Mouse (Mus musculus): ENCODE data around the gene Antxr1. TPM values are rescaled to one million over a fixed set of nuclear protein-coding genes. Genes with fewer than 3 reads are reported as not detected.

Gene Antxr1
- polyA plus RNA-seq, 1 experiment, result not detected

DNA sequence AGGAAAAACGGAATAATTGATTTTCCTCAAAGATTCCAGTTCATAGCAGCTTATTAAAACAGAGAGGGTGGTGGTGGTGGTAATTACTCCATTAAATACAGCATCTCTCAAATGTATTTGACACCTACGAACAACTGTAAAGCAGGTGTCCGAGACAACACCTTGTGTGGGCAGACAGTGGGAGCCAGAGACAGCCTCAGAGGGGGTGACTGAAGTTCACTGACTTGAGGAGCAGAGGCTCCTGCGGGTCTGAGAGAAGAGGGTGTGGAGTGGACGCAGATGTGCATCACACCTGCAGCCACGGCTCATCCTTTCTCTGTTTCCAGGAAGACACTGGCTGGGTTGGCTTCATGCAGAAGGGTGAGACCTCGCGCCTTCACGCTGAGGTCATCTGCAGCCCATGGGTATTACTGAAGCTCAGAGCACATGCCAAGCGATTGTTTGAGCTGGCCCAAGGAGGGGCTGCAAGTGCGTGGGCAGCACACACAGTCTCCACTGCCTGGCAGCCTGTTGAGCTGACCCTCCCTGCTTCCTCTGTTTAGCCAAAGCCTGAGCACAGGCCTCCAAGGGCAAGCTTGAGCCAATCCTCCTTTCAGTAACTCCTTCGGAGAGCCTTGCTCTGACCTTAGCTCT lies 168.8 kb downstream of the Antxr1 start:
- H3K4me1 ChIP-seq (ENCODE audit: control insufficient read depth, insufficient read depth, low read length), result no peaks in the 10 kb centered on the region
- WGBS, result 87% methylated on average over 12 of the region's 12 CpGs
- H3K4me3 ChIP-seq (ENCODE audit: insufficient read depth, low read depth, low read length), result no peak overlapping the region
- TF ChIP-seq POLR2A (IDR thresholded peaks at IDR 0.05; ENCODE audit: insufficient read depth, low read depth, low read length) (no peak), CTCF (IDR thresholded peaks at IDR 0.05; ENCODE audit: insufficient read depth, low read depth, low read length) (no peak)
- H3K27ac ChIP-seq (ENCODE audit: insufficient read depth, low read depth, low read length), result no peak overlapping the region

- no peak overlapping the region for H3K27ac ChIP-seq (ENCODE audit: insufficient read depth, low read depth, low read length)
- TF ChIP-seq CTCF (IDR thresholded peaks at IDR 0.05; ENCODE audit: insufficient read depth, low read depth, low read length) (no peak), POLR2A (IDR thresholded peaks at IDR 0.05; ENCODE audit: insufficient read depth, low read depth, low read length) (no peak)
- WGBS, result 59% methylated on average over 8 of the region's 8 CpGs
Measured at GRCm38 (mm10) chr6:87165536-87166311, 169.9 kb downstream of the Antxr1 start.

DNA sequence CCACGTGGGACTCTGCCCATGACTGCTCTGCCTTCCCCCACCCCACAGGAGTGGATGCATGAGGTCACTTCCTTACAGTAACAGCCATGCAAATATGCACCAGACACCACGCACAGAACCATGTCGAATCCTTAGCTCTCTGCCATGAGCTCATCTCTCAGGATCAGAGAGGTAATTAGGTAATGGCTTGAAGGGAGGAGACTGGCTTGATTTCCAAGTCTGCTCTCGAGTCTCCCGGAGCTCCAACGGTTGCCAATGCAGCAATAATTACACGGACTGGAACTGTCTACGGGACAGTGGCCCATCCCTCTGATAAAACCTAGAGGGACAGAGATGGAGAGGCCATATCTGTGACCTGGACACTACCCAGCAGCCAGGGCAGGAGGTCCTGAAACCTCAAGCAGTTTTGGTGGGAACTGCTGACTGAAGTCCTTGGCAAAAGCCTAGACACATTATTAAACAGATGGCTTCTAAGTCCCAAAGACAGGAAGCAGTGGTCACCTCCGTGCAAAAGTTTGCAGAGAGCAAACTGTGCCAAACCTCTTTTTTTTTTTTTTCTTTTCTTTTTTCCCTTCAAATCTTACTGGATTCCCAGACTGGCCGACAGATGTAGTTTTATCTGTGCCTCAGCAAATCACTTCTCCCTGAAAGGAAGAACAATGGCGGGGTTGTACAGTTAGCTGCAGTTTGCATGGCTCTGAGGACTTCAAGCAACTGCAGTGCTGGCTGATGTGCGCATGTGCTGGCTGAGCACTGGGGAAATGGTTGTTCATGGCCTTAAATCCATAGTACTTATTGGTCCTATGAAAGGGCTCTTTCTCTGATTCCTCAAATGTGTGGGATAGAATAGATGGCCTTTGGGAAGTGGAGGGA lies 174.0 kb downstream of the Antxr1 start:
- TF ChIP-seq CTCF (IDR thresholded peaks at IDR 0.05; ENCODE audit: insufficient read depth, low read depth, low read length), result no peak
- no peak for TF ChIP-seq POLR2A (IDR thresholded peaks at IDR 0.05; ENCODE audit: insufficient read depth, low read depth, low read length)
- WGBS, result 51% methylated on average over 12 of the region's 12 CpGs

More at GRCm38 (mm10) chr6:87165536-87166311, 169.9 kb downstream of the Antxr1 start:
- no peaks in the 10 kb centered on the region for H3K4me1 ChIP-seq (ENCODE audit: control insufficient read depth, insufficient read depth, low read length)
- no peak overlapping the region for H3K4me3 ChIP-seq (ENCODE audit: insufficient read depth, low read depth, low read length)

GRCm38 (mm10) chr6:87160196-87160595 lies 175.4 kb downstream of the Antxr1 start:
- no peak overlapping the region for H3K4me3 ChIP-seq (ENCODE audit: insufficient read depth, low read depth, low read length)
- no peaks in the 10 kb centered on the region for H3K4me1 ChIP-seq (ENCODE audit: control insufficient read depth, insufficient read depth, low read length)
- TF ChIP-seq CTCF (IDR thresholded peaks at IDR 0.05; ENCODE audit: insufficient read depth, low read depth, low read length) (no peak), POLR2A (IDR thresholded peaks at IDR 0.05; ENCODE audit: insufficient read depth, low read depth, low read length) (no peak)
- no peak overlapping the region for H3K27ac ChIP-seq (ENCODE audit: insufficient read depth, low read depth, low read length)
- WGBS, result 95% methylated on average over 5 of the region's 5 CpGs

More for the DNA sequence above, 174.0 kb downstream of the Antxr1 start:
- Histone ChIP-seq H3K4me3 (ENCODE audit: insufficient read depth, low read depth, low read length) (no peak overlapping the region), H3K4me1 (ENCODE audit: control insufficient read depth, insufficient read depth, low read length) (no peaks in the 10 kb centered on the region), H3K27ac (ENCODE audit: insufficient read depth, low read depth, low read length) (no peak overlapping the region)

GRCm38 (mm10) chr6:87158062-87158623 lies 177.5 kb downstream of the Antxr1 start:
- WGBS, result 83% methylated on average over 7 of the region's 7 CpGs
- TF ChIP-seq CTCF (IDR thresholded peaks at IDR 0.05; ENCODE audit: insufficient read depth, low read depth, low read length) (no peak), POLR2A (IDR thresholded peaks at IDR 0.05; ENCODE audit: insufficient read depth, low read depth, low read length) (no peak)

GRCm38 (mm10) chr6:87153836-87154235 lies 181.8 kb downstream of the Antxr1 start:
- TF ChIP-seq CTCF (IDR thresholded peaks at IDR 0.05; ENCODE audit: insufficient read depth, low read depth, low read length) (no peak), POLR2A (IDR thresholded peaks at IDR 0.05; ENCODE audit: insufficient read depth, low read depth, low read length) (no peak)
- 93% methylated on average over 3 of the region's 3 CpGs for WGBS
- H3K27ac ChIP-seq (ENCODE audit: insufficient read depth, low read depth, low read length), result no peak overlapping the region
- H3K4me1 ChIP-seq (ENCODE audit: control insufficient read depth, insufficient read depth, low read length), result no peaks in the 10 kb centered on the region
- H3K4me3 ChIP-seq (ENCODE audit: insufficient read depth, low read depth, low read length), result no peak overlapping the region

More at GRCm38 (mm10) chr6:87158062-87158623, 177.5 kb downstream of the Antxr1 start:
- Histone ChIP-seq H3K4me3 (ENCODE audit: insufficient read depth, low read depth, low read length) (no peak overlapping the region), H3K4me1 (ENCODE audit: control insufficient read depth, insufficient read depth, low read length) (no peaks in the 10 kb centered on the region), H3K27ac (ENCODE audit: insufficient read depth, low read depth, low read length) (no peak overlapping the region)

GRCm38 (mm10) chr6:87153231-87153580 lies 182.4 kb downstream of the Antxr1 start:
- no peak overlapping the region for H3K4me3 ChIP-seq (ENCODE audit: insufficient read depth, low read depth, low read length)
- 95% methylated on average over 7 of the region's 7 CpGs for WGBS
- TF ChIP-seq POLR2A (IDR thresholded peaks at IDR 0.05; ENCODE audit: insufficient read depth, low read depth, low read length) (no peak), CTCF (IDR thresholded peaks at IDR 0.05; ENCODE audit: insufficient read depth, low read depth, low read length) (no peak)
- H3K27ac ChIP-seq (ENCODE audit: insufficient read depth, low read depth, low read length), result no peak overlapping the region
- no peaks in the 10 kb centered on the region for H3K4me1 ChIP-seq (ENCODE audit: control insufficient read depth, insufficient read depth, low read length)

DNA sequence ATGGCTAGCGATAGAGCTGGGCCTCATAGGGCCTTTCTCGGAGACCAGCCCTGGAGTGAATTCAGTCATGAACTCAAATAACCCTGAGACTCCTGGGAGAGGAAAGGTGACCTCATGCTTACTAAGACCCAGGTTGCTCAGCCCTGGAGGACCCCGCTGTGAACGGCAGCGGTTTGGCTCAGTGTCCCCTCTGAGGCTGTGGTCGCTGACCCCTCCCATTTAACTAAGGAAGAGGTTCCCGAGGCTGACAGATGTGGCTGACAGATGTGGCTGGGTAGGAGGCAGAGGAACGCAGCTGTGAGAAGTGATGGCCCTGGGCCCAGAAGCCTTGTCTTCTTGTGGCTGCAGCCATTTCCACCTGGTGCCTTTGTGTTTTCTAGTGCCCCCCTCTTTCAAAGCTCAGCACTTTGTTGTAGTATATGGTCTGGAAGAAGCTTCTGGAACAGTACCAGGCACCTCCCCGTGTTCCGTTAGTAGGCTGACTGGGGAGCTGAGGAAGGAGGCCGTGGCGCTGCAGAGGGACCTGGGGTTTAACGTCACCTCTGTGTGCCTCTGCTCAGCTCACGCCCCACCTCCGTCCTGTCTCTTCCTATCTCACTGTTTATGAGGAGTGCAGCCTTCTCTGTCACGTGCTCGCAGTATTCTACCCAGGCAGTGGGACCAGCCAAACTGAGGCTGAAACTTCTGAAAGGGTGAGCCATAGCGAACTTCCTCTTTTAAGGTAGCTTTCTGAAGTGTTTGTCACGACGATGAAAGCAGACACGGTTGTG lies 183.0 kb downstream of the Antxr1 start:
- no peak overlapping the region for H3K4me3 ChIP-seq (ENCODE audit: insufficient read depth, low read depth, low read length)
- H3K27ac ChIP-seq (ENCODE audit: insufficient read depth, low read depth, low read length), result no peak overlapping the region
- H3K4me1 ChIP-seq (ENCODE audit: control insufficient read depth, insufficient read depth, low read length), result no peaks in the 10 kb centered on the region
- no peak for TF ChIP-seq CTCF (IDR thresholded peaks at IDR 0.05; ENCODE audit: insufficient read depth, low read depth, low read length)
- no peak for TF ChIP-seq POLR2A (IDR thresholded peaks at IDR 0.05; ENCODE audit: insufficient read depth, low read depth, low read length)
- 85% methylated on average over 21 of the region's 21 CpGs for WGBS

Data from olfactory bulb, adult 2 months (tissue).